Mouse (Mus musculus): ENCODE measurements around the gene Trio.

Gene Trio

GRCm38 (mm10) chr15:27857242-27857641, 168.4 kb downstream of the Trio start:
- in situ Hi-C loops (cut with MboI; ENCODE audit: low sequenced_read_pairs): no loop called here

GRCm38 (mm10) chr15:27856050-27856787, 169.4 kb downstream of the Trio start:
- in situ Hi-C loops (cut with MboI; ENCODE audit: low sequenced_read_pairs): no loop called here

- in situ Hi-C loops (cut with MboI; ENCODE audit: low sequenced_read_pairs): no loop called here
Measured at GRCm38 (mm10) chr15:27851312-27851711, 174.3 kb downstream of the Trio start.

GRCm38 (mm10) chr15:27850904-27851303, 174.7 kb downstream of the Trio start:
- in situ Hi-C loops (cut with MboI; ENCODE audit: low sequenced_read_pairs): no loop called here

- in situ Hi-C loops (cut with MboI; ENCODE audit: low sequenced_read_pairs): loop anchor here (5.0 to 25.0 kb wide), 2 partner anchors 98 to 538 kb away; no protein-coding TSS in a partner anchor
Measured at GRCm38 (mm10) chr15:27849910-27850309, 175.7 kb downstream of the Trio start.

- in situ Hi-C loops (cut with MboI; ENCODE audit: low sequenced_read_pairs): loop anchor here (25.0 kb wide), 1 partner anchor 529 kb away; no protein-coding TSS in a partner anchor
Measured at GRCm38 (mm10) chr15:27841696-27842095, 184.0 kb downstream of the Trio start.

GRCm38 (mm10) chr15:27840579-27840978, 185.1 kb downstream of the Trio start:
- in situ Hi-C loops (cut with MboI; ENCODE audit: low sequenced_read_pairs): loop anchor here (25.0 kb wide), 1 partner anchor 528 kb away; no protein-coding TSS in a partner anchor

GRCm38 (mm10) chr15:27840125-27840524, 185.5 kb downstream of the Trio start:
- in situ Hi-C loops (cut with MboI; ENCODE audit: low sequenced_read_pairs): loop anchor here (25.0 kb wide), 1 partner anchor 528 kb away; no protein-coding TSS in a partner anchor

- in situ Hi-C loops (cut with MboI; ENCODE audit: low sequenced_read_pairs): loop anchor here (25.0 kb wide), 1 partner anchor 519 kb away; no protein-coding TSS in a partner anchor
Measured at GRCm38 (mm10) chr15:27831646-27832045, 194.0 kb downstream of the Trio start.

GRCm38 (mm10) chr15:27827871-27828270, 197.8 kb downstream of the Trio start:
- in situ Hi-C loops (cut with MboI; ENCODE audit: low sequenced_read_pairs): loop anchor here (10.0 to 25.0 kb wide), 2 partner anchors 73 to 516 kb away; no protein-coding TSS in a partner anchor

GRCm38 (mm10) chr15:27826886-27827285, 198.8 kb downstream of the Trio start:
- in situ Hi-C loops (cut with MboI; ENCODE audit: low sequenced_read_pairs): loop anchor here (10.0 to 25.0 kb wide), 2 partner anchors 72 to 515 kb away; no protein-coding TSS in a partner anchor

GRCm38 (mm10) chr15:27826048-27826637, 199.5 kb downstream of the Trio start:
- in situ Hi-C loops (cut with MboI; ENCODE audit: low sequenced_read_pairs): loop anchor here (10.0 to 25.0 kb wide), 2 partner anchors 71 to 514 kb away; no protein-coding TSS in a partner anchor

- in situ Hi-C loops (cut with MboI; ENCODE audit: low sequenced_read_pairs): loop anchor here (10.0 to 25.0 kb wide), 2 partner anchors 71 to 513 kb away; no protein-coding TSS in a partner anchor
Measured at GRCm38 (mm10) chr15:27825390-27825789, 200.3 kb downstream of the Trio start.

GRCm38 (mm10) chr15:27823581-27823980, 202.1 kb downstream of the Trio start:
- in situ Hi-C loops (cut with MboI; ENCODE audit: low sequenced_read_pairs): loop anchor here (10.0 kb wide), 1 partner anchor 69 kb away; no protein-coding TSS in a partner anchor

GRCm38 (mm10) chr15:27822461-27822860, 203.2 kb downstream of the Trio start:
- in situ Hi-C loops (cut with MboI; ENCODE audit: low sequenced_read_pairs): loop anchor here (10.0 kb wide), 1 partner anchor 68 kb away; no protein-coding TSS in a partner anchor

- in situ Hi-C loops (cut with MboI; ENCODE audit: low sequenced_read_pairs): loop anchor here (10.0 kb wide), 1 partner anchor 67 kb away; no protein-coding TSS in a partner anchor
Measured at GRCm38 (mm10) chr15:27821651-27822364, 203.8 kb downstream of the Trio start.

- in situ Hi-C loops (cut with MboI; ENCODE audit: low sequenced_read_pairs): no loop called here
Measured at GRCm38 (mm10) chr15:27817096-27817495, 208.6 kb downstream of the Trio start.

GRCm38 (mm10) chr15:27814677-27815391, 210.8 kb downstream of the Trio start:
- in situ Hi-C loops (cut with MboI; ENCODE audit: low sequenced_read_pairs): no loop called here

GRCm38 (mm10) chr15:27810793-27811488, 214.7 kb downstream of the Trio start:
- in situ Hi-C loops (cut with MboI; ENCODE audit: low sequenced_read_pairs): no loop called here

GRCm38 (mm10) chr15:27810262-27810661, 215.4 kb downstream of the Trio start:
- in situ Hi-C loops (cut with MboI; ENCODE audit: low sequenced_read_pairs): no loop called here

Measured in CH12F3 (cell line).